Mouse (Mus musculus) right cerebral cortex, postnatal 4 days (tissue): ENCODE data around the gene Tmco2.
A peak's percentile ranks its signal among the peaks of the same experiment; 100 is the strongest.
"Not testable (repeated sequence)": the region's sequence is repeated elsewhere in the genome, so short reads cannot be mapped to it uniquely, and the experiment has no call there.

Experiments used
- DNase-seq: peaks from one replicate; pipeline ENCODE4 v3.0.0-alpha.2; 2022

Tmco2 gene

DNA sequence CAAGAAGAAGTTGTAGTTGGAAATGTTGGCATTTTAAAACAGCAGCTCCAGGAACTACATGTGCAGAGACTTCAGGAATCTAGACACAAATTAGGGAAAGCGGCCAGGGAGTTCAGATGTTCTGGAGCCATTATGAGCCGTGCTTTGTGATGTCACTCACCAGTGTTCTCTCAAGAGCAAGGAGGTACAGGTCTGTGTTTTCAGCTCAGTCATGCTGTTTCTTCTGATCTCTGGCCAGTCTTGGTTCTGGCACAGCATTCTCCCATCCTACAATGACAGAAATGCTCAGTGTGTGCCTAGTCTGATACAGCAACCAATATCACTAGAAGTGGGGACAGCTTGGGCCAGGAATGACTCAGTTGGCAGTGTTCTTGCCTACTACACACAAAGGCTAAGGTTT lies at the start of gene Tmco2:
Gene Tmco2, minus strand, starts transcription at position 101 of the 400 bp plus-strand sequence.
- no peak for DNase-seq

DNA sequence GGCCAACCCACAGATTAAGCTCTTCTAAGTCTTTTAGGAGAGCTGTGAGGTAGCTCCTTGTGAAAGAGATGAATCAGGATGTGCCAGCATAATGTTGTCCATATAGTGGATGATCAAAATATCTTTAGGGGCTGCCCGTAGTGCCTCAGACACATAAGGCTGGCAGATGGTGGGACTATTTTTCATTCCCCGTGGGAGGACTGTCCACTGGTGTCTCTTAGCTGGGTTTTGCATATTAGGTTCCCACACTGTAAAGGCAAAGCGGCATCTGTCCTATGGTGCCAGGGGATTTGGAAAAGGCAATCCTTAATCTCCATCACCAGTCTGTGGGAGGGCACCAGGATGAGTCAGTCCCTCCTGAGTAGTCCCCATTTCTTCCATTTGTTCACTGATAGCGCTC lies 5.7 kb downstream of the Tmco2 start:
- no peak for DNase-seq

DNA sequence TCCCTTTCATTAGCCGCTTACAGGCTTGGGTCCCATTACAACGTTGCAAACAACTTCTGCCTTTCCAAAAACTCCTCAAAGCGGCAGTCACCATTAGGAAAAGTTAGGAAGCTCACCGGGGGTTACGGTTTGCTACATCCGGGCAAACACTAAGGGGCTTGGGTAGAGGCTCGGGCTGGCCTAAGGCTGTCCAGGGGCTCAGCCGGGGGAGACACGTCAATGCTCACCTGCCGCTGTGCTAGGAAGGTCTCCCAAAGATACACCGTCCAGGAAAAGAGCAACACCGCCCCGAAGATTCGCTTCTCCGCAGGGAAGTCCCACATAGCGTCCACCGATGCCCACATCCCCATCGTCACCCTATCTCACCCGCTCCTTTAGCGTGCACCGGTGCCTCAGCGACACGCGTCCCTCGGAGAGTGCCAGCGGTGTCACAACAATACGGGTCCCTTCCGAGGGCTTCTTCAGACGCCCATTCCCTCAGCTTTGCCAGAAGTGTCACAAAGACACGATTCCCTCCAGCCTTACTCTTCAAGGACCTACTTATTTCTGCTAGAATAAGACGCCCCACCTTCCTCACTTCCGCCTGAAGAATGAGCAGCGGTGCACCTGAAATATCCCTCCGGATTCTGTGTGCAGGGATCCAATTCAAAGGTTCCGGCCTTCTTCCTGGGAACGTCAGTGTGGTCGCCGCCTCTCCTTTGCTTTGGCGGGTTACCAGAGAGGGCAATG lies 11.2 kb downstream of the Tmco2 start, which contains the start of gene Zmpste24:
Gene Zmpste24, minus strand, starts transcription at position 592 of the 729 bp plus-strand sequence.
- peak; percentile 82 for DNase-seq

DNA sequence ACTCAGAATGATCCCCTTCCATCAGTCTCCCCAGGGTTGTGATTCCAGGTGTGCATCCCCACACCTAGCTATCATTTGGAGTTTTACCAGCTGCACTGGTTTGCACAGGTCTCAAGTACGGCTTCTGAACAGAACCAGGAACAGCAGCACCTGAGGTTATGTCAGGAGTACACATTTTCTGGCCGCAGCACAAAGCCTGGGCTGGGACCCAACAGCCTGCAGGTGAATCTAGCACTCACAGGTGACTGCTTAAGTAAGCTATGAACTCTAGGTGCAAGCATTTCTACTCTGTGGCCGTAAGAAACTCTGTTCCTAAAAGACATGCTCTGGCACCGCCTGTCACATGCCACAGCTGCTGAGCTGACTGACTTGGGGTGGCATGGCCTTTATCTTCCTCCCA lies 18.8 kb downstream of the Tmco2 start:
- DNase-seq = no peak

DNA sequence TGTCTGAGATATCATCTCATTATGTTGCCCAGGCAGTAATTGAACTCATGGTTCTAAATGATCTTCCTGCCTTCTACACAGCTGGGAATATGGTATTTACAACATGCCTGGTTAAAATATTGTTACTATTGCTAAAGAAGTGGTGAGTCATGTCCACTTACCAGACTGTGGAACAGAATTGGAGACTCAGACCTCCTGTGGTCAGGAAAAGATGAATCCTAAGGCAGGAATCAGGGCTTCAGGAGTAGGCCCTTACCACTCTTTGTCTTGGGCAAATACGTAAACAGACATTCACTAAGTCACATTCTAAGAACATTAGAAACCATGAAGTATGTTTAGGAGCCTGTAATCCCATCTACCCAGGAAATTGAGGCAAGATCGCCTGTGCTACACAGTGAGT lies 20.3 kb downstream of the Tmco2 start:
- no peak for DNase-seq

DNA sequence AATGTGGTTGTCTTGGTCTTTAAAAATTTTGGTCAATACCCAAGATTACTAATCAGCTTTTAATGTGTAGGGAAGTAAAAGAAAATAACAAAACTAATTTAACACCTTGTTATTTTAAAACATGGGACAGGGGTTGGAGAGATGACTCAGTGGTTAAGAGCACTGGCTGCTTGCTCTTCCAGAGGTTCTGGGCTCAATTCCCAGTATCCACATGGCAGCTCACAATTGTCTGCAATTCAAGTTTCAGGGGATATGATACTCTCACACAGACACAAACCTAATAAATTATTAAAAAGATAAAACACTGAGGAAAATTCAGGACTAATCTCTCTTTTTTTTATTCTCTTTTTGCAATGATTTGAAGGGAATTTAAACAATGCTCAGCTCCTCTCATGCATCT lies 24.5 kb downstream of the Tmco2 start:
- DNase-seq = no peak

DNA sequence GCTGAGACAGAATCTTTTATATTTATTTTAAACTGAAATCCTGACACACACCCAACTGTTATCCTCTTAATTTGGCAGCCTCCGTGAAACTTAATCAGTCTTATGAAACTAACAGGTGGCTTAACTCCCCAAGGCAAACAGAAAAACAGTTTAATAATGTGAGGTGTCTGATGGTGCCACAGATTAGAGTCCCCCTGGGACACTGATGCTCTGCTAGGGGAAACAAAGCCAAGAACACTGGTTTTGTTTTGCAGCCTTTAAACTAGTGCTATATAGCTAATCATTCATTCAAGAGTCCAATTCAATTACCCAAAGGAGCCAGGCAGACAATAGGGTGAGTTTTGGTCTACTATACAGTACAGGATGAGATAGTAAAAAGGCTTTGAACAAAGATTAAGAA lies 28.6 kb downstream of the Tmco2 start:
- DNase-seq = no peak

DNA sequence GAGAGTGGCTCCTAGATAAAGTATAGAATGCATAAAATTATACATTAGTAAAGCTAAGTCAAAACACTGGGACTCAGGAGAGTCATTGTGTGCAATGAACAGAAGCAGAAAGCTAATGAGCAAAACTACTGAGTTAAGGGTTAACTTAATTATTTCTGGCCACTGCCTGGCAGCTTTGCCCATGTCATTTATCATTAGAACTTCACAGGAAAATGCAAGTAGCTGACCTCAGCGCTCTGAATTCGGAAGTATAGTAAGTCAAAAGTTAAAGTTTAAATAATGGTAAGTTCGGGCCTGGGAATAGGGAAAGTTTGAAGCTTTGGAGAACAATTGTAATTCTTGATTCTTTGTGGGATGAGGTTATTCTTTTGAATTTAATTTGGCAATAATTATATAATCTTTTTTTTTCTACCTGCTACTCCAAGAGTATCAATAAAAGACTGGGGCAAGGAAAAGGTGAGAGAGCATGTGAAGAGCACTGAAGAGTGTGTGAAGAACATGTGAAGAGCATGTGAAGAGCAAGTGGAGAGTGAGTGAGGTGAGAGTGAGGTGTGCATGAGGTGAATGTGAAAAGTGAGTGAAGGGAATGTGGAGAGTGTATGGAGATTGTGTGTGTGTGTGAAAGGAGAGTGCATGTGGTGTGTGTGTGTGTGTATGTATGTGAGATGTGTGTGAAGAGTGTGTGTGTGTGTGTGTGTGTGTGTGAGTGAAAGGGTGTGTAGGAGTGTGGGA lies 30.9 kb downstream of the Tmco2 start:
- no peak for DNase-seq

DNA sequence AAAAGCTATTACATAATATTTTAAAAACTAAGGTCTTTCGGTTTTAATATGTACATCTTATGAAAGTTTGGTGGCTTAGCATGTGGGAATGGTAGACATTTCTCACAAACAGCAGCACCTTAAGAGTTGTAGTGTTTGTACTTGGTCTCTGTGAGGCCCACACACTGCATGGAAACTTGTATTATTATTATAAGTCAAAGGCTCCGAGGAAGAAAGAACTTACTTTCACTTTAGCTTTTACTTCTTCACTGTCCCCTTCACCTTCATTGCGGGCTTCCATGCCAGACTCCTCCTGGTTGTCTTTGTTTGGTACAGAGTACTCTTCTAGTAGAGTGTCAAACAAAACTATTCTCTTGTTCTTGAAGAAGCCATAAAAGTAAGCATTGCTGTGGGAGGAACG lies 34.8 kb downstream of the Tmco2 start:
- no peak for DNase-seq

DNA sequence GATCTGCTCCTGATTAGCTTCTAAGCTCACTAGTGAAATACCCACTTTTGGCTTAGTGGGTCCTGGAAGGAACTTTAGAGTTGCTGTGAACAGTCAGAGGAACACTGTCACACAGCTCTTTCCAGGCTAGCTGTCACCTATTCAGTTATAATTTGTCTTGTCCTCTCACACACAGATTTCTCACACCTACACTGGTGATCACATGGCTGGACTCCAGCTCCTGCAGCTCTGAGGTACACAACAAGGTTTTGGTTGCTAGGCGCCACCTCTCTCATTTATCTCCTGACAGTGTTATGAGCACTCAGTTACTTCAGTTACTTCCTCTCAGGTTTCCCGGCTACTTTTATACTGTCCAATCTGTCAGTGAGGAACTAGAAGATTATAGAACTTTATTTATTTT lies 43.7 kb downstream of the Tmco2 start:
- no peak for DNase-seq

DNA sequence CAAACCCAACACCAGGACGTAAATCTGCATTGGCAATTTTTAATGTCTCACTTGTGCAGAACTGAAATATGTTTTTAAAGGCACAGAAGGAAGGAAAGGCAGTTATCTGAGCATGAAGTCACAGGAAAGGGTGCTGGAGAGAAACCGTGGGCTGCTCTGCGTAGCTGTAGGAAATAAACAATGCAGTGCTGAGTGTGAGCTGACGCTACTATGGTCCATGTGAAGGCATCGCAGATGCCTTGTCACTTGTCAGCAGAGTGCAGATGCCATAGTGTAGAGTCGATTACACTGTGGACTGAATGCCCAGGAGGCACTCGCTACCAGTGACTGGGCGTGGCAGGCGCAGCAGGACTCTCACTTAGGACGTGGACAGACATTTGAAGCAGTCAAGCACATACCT lies 49.8 kb downstream of the Tmco2 start:
- not testable (repeated sequence) for DNase-seq

DNA sequence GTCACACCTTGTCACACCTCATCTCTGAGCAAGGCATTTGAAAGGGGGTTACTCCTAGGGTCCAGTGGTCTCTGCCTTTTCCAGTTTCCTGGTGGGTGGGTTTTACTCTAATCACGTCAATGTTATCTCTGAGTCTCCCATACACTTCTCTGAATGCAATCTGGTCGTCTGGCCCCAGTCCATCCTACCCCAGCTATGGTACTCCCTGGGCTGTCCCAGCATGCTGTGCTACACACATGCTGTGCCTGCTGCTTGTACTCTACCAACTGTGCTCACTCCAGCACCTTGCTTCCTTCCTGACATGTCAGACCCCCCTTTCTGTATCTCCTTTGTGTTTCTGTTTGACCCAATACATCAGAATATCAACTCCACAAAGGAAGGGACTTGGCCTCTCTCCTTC lies 52.0 kb downstream of the Tmco2 start:
- no peak for DNase-seq

DNA sequence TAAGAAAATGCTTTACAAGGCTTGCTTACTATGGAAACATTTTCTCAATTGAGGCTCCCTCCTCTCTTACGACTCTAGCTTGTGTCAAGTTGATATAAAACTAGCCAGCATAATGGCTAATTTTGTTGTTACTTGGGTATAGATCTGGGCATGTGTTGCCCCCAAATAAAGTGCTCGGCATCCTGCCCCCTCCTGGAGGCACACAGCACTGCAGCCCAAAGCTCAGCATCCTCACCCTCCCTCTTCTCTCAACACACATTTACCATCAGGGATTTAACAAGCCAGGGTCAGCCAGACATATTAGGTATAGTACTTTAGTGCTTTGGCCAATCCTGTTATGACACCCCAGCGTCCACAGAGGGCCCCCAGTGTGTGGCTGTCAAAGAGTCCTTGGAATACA lies 52.7 kb downstream of the Tmco2 start:
- peak; percentile 39 for DNase-seq
